Mouse (Mus musculus): Measurements from ENCODE around the gene Lpp. TPM values are rescaled to one million over a fixed set of nuclear protein-coding genes. Genes with fewer than 3 reads are reported as not detected.
A peak's percentile ranks its signal among the peaks of the same experiment; 100 is the strongest.

Gene Lpp
- polyA plus RNA-seq, 1 experiment = not detected

GRCm38 (mm10) chr16:25026191-25026590 lies 632.9 kb downstream of the Lpp start:
- 97% methylated on average over 1 of the region's 1 CpGs for WGBS
- H3K4me3 ChIP-seq (ENCODE audit: insufficient read depth, low read depth, low read length) = no peak overlapping the region
- H3K27ac ChIP-seq (ENCODE audit: insufficient read depth, low read depth, low read length) = no peak overlapping the region
- no peak for TF ChIP-seq POLR2A (IDR thresholded peaks at IDR 0.05; ENCODE audit: insufficient read depth, low read depth, low read length)
- H3K4me1 ChIP-seq (ENCODE audit: control insufficient read depth, insufficient read depth, low read length) = no peaks in the 10 kb centered on the region

- TF ChIP-seq POLR2A (IDR thresholded peaks at IDR 0.05; ENCODE audit: insufficient read depth, low read depth, low read length) (no peak), CTCF (IDR thresholded peaks at IDR 0.05; ENCODE audit: insufficient read depth, low read depth, low read length) (no peak)
- WGBS = 73% methylated on average over 8 of the region's 8 CpGs
- Histone ChIP-seq H3K4me1 (ENCODE audit: control insufficient read depth, insufficient read depth, low read length) (no peaks in the 10 kb centered on the region), H3K4me3 (ENCODE audit: insufficient read depth, low read depth, low read length) (no peak overlapping the region), H3K27ac (ENCODE audit: insufficient read depth, low read depth, low read length) (no peak overlapping the region)
These were observed 636.2 kb downstream of the Lpp start for GRCm38 (mm10) chr16:25029548-25029947.

- Histone ChIP-seq H3K4me1 (ENCODE audit: control insufficient read depth, insufficient read depth, low read length) (peaks cover 7% of the 10 kb centered on the region), H3K27ac (ENCODE audit: insufficient read depth, low read depth, low read length) (no peak overlapping the region), H3K4me3 (ENCODE audit: insufficient read depth, low read depth, low read length) (no peak overlapping the region)
- 78% methylated on average over 6 of the region's 6 CpGs for WGBS
- TF ChIP-seq POLR2A (IDR thresholded peaks at IDR 0.05; ENCODE audit: insufficient read depth, low read depth, low read length) = no peak
- TF ChIP-seq CTCF (IDR thresholded peaks at IDR 0.05; ENCODE audit: insufficient read depth, low read depth, low read length) = no peak
These were observed 644.1 kb downstream of the Lpp start for GRCm38 (mm10) chr16:25037361-25037760.

- H3K27ac ChIP-seq (ENCODE audit: insufficient read depth, low read depth, low read length) = no peak overlapping the region
- H3K4me3 ChIP-seq (ENCODE audit: insufficient read depth, low read depth, low read length) = no peak overlapping the region
- H3K4me1 ChIP-seq (ENCODE audit: control insufficient read depth, insufficient read depth, low read length) = peaks cover 9% of the 10 kb centered on the region
- TF ChIP-seq CTCF (IDR thresholded peaks at IDR 0.05; ENCODE audit: insufficient read depth, low read depth, low read length) = no peak
- TF ChIP-seq POLR2A (IDR thresholded peaks at IDR 0.05; ENCODE audit: insufficient read depth, low read depth, low read length) = no peak
- WGBS = 88% methylated on average over 6 of the region's 6 CpGs
These were observed 645.2 kb downstream of the Lpp start for GRCm38 (mm10) chr16:25038529-25038928.

GRCm38 (mm10) chr16:25039904-25040303 lies 646.6 kb downstream of the Lpp start:
- TF ChIP-seq CTCF (IDR thresholded peaks at IDR 0.05; ENCODE audit: insufficient read depth, low read depth, low read length) (no peak), POLR2A (IDR thresholded peaks at IDR 0.05; ENCODE audit: insufficient read depth, low read depth, low read length) (no peak)
- Histone ChIP-seq H3K4me3 (ENCODE audit: insufficient read depth, low read depth, low read length) (no peak overlapping the region), H3K27ac (ENCODE audit: insufficient read depth, low read depth, low read length) (no peak overlapping the region), H3K4me1 (ENCODE audit: control insufficient read depth, insufficient read depth, low read length) (peaks cover 9% of the 10 kb centered on the region)
- WGBS = 76% methylated on average over 10 of the region's 10 CpGs

DNA sequence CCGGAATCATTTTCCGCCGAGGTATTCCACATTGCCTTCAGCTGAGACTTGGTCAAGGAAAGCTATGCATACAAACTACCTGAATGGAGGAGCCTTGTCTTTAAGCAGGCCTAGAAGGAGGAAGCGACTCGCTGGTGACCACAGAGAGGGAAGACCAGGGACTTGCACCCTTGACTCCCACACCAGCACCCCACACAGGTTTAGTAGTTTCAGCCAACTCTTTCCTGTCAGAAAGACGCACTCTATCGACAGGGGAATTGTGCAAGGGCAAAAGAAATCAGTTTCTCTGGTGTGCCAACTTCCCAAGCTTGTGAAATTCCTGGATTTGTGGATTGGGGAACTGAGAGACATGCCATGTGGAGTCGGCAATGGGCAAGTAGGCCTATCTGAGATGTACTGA lies 647.9 kb downstream of the Lpp start:
- Histone ChIP-seq H3K4me3 (ENCODE audit: insufficient read depth, low read depth, low read length) (no peak overlapping the region), H3K27ac (ENCODE audit: insufficient read depth, low read depth, low read length) (no peak overlapping the region), H3K4me1 (ENCODE audit: control insufficient read depth, insufficient read depth, low read length) (peaks cover 9% of the 10 kb centered on the region)
- 92% methylated on average over 8 of the region's 8 CpGs for WGBS
- TF ChIP-seq POLR2A (IDR thresholded peaks at IDR 0.05; ENCODE audit: insufficient read depth, low read depth, low read length) (no peak), CTCF (IDR thresholded peaks at IDR 0.05; ENCODE audit: insufficient read depth, low read depth, low read length) (no peak)

- TF ChIP-seq POLR2A (IDR thresholded peaks at IDR 0.05; ENCODE audit: insufficient read depth, low read depth, low read length) = no peak
- TF ChIP-seq CTCF (IDR thresholded peaks at IDR 0.05; ENCODE audit: insufficient read depth, low read depth, low read length) = no peak
- no peak overlapping the region for H3K4me3 ChIP-seq (ENCODE audit: insufficient read depth, low read depth, low read length)
- peaks cover 9% of the 10 kb centered on the region for H3K4me1 ChIP-seq (ENCODE audit: control insufficient read depth, insufficient read depth, low read length)
- peak overlapping the region; percentile 56; the same call in 1 of the 2 replicates for H3K27ac ChIP-seq (ENCODE audit: insufficient read depth, low read depth, low read length)
- WGBS = 33% methylated on average over 5 of the region's 5 CpGs
These were observed 648.7 kb downstream of the Lpp start for GRCm38 (mm10) chr16:25041855-25042529.
